Mouse (Mus musculus): ENCODE measurements around the gene Mavs.

DNA sequence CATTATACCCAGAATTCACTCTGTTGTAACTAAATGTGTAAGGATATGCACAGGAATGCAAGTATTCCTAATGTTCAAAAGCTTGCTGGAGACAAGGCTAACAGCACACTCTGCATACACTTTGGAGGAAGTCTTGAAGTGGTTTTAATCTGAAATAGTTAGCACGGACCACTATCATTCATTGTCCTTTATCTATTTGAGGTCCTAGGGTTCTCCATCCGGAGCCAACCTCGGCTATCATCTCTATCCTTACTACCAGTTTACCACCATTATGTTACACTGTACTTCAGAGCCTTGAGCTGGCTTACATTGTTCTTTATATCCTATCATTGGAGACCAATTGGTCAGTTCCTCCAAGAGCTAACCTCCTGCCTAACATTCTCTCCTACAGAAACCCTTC lies 6.6 kb upstream of the Mavs start:
- TF ChIP-seq POLR2A (IDR thresholded peaks at IDR 0.05; ENCODE audit: low read depth, low read length) (no peak), CTCF (IDR thresholded peaks at IDR 0.05; ENCODE audit: extremely low read depth, insufficient read length, insufficient replicate concordance, low read depth, low read length) (no peak)
